Mouse (Mus musculus): ENCODE data around the gene Camk1d.
A peak's percentile ranks its signal among the peaks of the same experiment; 100 is the strongest.

Camk1d gene

GRCm38 (mm10) chr2:5707871-5708733 is 6.2 kb downstream of the Camk1d start:
- DNase-seq, result no peak

GRCm38 (mm10) chr2:5706618-5707017 is 7.7 kb downstream of the Camk1d start:
- no peak for DNase-seq

- DNase-seq, result no peak
Observed at GRCm38 (mm10) chr2:5702370-5702769, 11.9 kb downstream of the Camk1d start.

DNA sequence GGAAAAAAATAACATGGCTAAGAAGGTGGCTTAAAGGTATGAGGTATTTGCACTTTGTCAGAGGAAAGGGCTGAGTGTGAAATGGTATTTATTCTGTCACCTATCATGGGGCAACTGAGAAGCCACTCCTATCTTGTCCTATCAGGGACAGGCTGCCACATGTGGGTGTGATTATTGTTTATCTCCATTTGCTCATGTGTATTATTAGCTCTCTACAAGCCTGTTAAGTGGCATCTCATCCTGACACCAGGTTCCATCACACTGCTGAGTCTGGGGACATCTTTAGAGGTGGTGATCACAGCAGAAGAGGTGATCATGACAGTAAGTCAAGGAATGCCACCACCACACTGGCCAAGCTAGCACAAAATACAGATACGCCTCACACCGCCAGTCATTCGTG is 13.4 kb downstream of the Camk1d start:
- peak; percentile 84 for DNase-seq

DNA sequence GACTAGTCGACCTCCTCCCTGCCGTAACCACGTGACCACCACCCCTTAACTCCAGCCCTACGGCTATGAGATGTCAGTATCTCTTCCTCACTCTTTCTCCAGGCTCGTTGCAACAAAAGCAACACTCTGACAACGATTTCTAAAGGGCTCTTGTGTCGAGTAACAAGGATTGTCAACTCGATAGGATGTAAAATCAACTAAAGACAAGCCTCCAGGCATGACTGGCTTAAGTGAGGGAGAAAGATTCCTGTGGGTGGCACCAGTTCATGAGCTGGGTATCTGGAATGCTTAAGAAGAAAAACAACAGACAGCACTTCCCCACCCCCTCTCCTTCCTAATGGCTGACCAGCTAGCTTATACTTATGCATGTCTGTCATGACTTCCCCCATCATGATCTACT is 15.9 kb downstream of the Camk1d start:
- no peak for DNase-seq

GRCm38 (mm10) chr2:5694094-5694493 is 20.2 kb downstream of the Camk1d start:
- DNase-seq, result no peak

- no peak for DNase-seq
Observed at GRCm38 (mm10) chr2:5691729-5692128, 22.6 kb downstream of the Camk1d start.

- no peak for DNase-seq
Observed at GRCm38 (mm10) chr2:5683366-5683765, 30.9 kb downstream of the Camk1d start.

GRCm38 (mm10) chr2:5681909-5682308 is 32.4 kb downstream of the Camk1d start:
- no peak for DNase-seq

GRCm38 (mm10) chr2:5681302-5681701 is 33.0 kb downstream of the Camk1d start:
- DNase-seq, result no peak

DNA sequence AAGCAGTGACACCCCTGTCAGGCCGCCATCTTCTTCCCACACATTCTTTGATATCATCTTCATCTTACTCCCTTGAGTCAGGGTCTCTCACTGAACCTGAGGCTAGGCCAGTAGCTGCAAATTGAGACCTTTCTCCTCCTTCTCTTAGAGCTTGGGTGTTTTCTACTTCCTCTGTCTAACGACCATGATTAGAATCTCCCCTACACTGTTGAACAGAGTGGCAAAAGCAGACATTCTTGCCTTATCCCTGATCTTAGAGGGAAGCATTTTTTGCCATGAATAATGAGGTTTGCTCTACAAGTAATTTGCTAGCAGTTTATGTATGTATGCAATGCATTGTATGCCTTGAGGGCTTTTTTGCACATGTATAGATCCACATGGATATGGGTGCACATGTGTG is 35.3 kb downstream of the Camk1d start:
- DNase-seq, result no peak

DNA sequence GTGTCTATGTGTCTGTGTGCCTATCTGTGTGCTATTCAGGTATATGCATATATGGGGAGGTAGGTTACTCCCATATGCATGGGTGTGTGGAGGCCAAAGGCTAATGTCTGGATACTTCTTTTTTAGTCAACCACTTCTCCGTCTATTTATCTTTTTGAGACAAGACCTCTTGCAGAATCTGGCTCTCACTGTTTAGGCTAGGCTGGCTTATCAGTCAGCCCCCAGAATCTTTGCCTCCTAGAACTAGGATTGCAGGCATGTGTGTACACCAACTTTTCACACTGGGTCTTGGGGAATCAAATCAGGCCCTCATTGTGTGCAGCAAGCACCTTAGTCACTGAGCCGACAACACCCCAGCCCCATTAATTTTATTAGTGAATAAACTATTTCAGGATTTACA is 36.8 kb downstream of the Camk1d start:
- no peak for DNase-seq

DNA sequence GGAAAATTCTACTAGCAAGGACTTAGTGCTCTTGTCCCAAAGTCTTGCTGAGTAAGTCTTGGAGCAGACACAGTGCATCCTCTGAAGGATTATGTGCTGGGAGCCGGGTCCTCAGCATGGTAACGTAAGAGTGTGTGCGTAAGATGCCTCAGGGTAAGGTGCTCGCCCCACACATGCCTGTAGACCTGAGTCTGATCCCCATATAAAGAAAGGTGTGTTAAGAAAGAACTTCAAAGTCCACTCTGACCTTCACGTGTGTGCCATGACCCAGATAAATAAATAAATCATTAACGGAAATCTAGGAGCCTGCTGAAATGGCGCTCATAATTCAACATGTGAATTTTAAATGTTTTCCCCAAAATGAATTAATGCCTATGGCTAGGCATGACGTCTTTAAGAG is 37.5 kb downstream of the Camk1d start:
- no peak for DNase-seq

DNA sequence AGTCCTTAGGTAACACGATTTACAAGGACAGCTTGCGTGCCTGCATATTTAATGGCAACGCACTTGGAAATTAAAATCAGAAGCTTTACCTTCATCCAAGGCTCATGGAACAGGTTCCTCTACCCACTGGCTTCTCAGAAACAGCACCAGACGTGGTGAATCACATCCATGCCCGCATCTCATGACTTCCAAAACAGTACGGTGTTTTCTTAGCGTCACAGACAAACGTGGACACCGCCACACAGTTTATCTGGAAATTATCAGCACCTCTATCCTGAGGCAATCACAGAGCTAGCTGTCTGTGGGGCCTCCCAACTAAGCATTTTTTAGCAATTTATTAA is 38.2 kb downstream of the Camk1d start:
- DNase-seq, result no peak

GRCm38 (mm10) chr2:5675431-5676142 is 38.7 kb downstream of the Camk1d start:
- no peak for DNase-seq

- DNase-seq, result no peak
Observed at GRCm38 (mm10) chr2:5674512-5674911, 39.8 kb downstream of the Camk1d start.

DNA sequence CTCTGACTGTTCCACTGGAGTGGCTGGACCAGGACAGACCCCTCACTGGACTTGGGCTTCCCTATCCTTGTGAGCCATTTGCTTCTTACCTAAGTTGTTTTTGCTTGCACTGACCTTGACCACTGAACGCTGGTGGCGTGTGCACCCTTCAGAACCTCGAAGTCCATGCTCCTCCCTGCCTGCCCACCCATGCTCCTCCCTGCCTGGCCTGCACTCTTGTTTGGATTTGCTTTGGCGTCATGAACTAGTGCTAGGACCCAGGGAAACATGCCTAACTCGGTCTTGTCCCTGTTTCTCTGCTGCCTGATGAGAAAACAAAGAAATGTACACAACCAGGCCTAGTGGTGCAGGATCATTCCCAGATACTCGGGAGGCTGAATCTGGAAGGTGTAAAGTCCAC is 40.5 kb downstream of the Camk1d start:
- DNase-seq, result no peak

DNA sequence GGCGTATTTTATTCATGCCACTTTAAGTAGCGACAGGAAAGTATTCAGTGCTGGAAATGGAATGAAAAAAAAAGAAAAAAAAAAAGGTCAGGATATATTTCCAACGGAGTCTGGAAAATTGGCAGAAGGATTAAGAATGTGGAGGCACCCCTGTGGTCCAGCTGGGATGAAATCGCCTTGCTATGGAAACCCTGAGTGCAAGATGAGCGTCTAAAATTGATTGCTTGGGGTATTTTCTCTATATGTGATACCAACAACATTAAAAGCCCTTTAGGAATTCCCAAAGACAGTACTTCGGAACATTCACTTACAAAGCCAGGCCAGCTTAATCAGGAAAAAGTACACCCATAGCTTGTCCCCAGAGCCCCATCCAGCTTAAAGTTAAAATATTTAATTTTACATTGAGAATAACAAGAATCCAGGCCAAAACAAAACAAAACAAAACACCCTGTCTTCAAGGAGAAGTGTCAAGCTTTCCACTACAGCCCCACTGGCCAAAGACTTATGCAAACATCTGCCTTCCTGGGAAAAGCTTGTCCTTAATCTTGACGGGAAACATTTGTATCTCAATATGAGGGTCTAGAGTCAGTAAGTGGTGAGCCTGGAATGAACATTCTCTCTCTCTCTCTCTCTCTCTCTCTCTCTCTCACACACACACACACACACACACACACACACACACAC is 41.3 kb downstream of the Camk1d start:
- peak; percentile 91 for DNase-seq

GRCm38 (mm10) chr2:5670146-5670545 is 44.2 kb downstream of the Camk1d start:
- peak; percentile 77 for DNase-seq

DNA sequence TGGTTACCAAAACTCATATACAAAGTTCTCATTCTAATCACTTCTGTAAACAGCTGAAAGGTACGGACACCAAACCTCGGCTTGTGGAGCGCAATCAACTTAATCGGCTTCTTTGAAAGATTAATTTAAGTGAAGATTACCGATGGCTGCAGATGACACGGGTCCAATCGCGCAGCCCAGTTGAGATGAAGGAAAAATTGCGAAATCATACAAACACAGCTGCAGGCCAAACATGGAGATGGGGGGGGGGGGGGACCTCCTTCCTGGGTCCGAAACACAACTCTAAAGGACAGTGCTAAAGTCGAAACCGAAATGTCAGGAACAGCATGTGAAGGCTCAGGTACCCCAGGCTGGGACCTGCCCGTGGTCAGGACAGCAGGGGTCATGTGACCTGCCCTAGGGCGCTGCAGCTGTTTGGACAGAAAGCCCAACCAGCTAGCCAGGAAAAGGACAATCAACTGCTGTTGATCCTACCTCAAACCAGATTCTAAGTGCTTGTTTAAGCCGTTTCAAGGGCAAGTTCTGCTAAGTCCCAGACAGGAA is 44.7 kb downstream of the Camk1d start:
- DNase-seq, result peak; percentile 94

DNA sequence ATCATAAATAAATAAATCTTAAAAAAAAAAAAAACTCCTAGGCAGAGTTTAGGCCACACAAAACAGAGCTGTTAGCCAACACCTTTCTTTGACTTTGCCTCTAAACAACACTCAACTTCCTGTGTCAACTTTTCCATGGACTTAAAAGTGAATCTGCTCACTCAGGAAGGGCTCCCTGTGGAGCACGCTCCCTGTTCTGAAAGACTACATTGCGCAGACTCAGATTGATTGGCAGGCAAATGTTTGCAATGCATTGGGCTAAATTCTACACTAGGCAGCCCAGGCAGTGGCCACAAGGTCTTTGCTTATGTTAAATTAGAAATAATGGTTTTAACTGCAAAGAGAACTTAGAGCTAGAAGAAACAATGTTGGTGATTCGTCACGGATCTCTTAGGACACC is 45.4 kb downstream of the Camk1d start:
- DNase-seq, result no peak

DNA sequence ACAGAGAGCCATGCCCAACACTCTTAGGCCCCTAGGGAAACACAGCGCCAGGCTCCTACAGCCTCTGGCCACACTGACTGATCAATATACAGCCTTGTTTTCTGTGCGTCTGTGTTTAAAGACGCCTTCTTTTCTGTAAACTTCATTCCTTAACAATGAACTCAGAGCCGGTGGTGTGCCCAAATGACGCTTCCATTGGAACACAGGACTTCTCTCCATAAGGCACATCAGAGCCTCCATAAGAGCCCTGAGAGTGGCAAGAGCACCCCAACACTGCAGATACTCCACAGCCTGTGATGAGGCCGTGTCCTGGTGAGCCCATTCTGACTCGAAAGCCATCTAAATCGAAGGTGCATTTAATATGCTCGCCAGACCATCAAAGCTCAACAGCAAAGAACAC is 50.8 kb downstream of the Camk1d start:
- peak; percentile 65 for DNase-seq

DNA sequence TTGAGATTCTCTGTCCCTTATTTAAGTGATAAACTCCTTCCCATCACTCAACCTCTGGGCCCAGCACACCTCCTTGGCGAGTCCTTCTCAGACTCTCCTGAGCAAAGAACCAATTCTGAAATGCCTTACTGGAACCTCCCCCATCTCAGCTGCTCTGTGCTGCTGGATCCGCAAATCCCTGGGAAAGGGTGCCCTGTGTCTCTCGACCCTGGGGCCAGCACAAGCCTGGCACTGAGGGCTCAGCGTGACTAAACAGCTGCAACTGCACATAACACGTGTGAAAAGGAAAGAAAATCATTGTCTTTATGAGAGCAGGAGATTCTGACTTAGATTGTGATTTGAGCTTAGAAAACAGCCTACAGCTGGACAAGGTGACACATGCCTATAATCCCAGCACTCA is 52.4 kb downstream of the Camk1d start:
- DNase-seq, result no peak

- no peak for DNase-seq
Observed at GRCm38 (mm10) chr2:5658000-5658399, 56.3 kb downstream of the Camk1d start.

All from heart, adult 11 months (tissue).